Mouse (Mus musculus): ENCODE measurements around the gene Bloc1s6.

The Bloc1s6 gene

GRCm38 (mm10) chr2:122765071-122765793 lies 26.9 kb downstream of the Bloc1s6 start, which contains the start of gene Sqor:
Sqor (plus strand) TSS chr2:122765237.
- DNase-seq, result peak; percentile 86

GRCm38 (mm10) chr2:122765794-122766145 lies 27.5 kb downstream of the Bloc1s6 start:
- DNase-seq, result no peak

DNA sequence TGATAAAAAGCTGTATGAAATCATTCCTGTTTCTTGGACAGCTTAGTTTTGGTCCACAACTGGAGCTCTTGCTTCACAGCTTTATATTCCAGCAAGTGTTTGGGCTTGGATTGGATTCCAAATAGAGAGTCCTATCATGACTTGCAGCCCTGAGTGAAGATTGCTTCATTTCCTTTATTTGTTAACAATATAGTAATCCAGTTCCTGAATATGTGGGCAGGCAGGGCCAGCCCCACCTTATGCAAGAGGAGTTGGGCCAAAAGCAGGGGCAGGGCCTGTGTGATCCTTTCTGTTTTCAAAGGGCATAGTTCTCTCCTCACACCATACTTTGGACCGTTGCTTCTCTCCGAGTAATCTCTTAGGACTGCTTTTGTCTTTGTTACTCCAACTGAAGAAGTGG lies 32.7 kb downstream of the Bloc1s6 start:
- peak; percentile 42 for DNase-seq

DNA sequence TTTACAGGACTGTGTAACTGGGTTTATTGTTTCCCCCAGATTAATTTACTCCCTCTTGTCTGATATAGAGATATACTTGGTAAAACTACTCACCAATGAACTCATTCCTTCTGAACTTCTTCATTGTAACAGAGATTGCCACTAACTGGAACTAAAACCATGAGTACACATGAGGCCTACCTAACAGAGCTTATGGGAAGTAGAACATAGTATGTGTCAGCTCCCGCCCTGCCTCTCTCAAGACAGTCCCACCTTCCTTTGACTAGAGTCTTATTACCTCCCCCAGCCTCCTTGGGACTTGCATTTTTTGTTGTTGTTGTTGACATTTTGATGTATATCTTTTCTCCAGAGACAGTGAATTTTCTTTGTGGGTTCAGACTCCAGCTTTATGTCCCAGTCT lies 34.6 kb downstream of the Bloc1s6 start:
- no peak for DNase-seq

- no peak for DNase-seq
Observed at GRCm38 (mm10) chr2:122775491-122775890, 37.2 kb downstream of the Bloc1s6 start.

GRCm38 (mm10) chr2:122776823-122777222 lies 38.5 kb downstream of the Bloc1s6 start:
- DNase-seq, result peak; percentile 10

DNA sequence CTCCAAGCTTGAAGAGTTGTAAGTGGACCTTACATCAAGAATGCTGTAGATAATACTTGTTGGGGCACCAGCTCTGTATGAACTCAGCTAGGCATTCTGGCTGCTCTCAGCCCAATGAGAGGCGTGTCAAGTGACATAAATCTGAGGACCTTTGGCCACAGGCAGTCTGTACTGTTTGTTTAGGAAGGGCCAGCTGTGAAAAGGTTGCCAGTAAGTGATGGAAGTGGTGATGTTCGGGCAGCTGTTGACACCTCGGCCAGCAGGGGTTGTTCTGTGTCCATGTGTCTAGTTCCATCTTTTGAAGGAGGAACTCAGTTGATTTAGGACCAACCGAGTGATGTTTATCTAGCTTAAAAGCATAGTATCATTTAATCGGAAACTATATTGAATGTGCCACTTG lies 41.7 kb downstream of the Bloc1s6 start:
- no peak for DNase-seq

- no peak for DNase-seq
Observed at GRCm38 (mm10) chr2:122780447-122780846, 42.1 kb downstream of the Bloc1s6 start.

DNA sequence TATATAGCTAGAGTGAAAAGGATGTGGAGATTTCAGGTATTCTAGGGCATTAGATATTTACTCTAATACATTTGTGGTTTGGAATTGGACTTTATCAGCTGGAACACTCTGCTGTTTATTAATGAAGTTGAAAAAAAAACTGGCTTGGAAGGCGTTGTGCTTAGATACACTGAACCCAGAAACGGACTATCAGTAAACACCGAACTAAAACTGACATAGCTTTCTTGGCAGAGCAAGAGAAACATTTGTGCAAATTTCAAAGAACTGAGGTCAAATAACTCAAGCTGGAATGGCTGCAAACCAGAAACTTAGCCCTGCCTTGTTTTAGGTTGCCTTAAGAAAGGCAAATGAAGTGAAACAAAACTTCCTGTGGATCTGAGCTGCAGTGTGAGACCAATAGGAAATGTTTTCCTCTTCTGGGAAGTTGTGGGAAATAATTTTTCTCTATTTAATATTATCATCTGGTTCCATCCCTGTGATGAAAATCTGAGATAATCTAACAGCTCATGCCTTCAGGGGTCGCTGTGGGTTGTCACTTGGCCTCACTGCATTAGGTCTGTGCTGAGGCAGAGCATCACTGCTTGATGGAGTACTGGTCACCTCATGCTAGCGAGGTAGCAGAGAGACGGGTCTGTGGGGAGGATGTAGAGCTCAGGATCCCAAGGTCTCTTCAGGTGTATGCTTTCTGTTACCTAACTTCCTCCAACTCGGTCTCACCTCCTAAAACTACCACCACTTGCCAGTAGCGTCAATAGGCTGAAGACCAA lies 43.5 kb downstream of the Bloc1s6 start:
- peak; percentile 23 for DNase-seq

- no peak for DNase-seq
Observed at GRCm38 (mm10) chr2:122783730-122784129, 45.4 kb downstream of the Bloc1s6 start.

DNA sequence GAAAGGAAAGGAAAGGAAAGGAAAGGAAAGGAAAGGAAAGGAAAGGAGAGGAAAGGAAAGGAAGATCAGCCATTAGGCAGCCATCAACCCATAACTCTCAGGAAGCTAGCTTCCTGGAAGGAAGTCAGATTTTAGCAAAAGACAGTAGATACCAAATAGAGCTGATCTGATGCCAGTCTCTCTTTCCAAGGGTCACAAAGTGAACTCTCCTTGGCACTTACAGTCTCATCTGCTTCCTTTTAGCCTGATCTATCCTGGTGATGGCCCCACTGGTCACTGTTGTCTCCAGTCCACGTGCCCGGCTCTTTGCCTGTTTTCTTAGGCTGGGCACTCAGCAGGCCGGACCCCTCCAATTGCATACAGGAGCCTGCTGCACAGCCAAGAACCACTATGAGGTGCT lies 46.4 kb downstream of the Bloc1s6 start:
- no peak for DNase-seq

DNA sequence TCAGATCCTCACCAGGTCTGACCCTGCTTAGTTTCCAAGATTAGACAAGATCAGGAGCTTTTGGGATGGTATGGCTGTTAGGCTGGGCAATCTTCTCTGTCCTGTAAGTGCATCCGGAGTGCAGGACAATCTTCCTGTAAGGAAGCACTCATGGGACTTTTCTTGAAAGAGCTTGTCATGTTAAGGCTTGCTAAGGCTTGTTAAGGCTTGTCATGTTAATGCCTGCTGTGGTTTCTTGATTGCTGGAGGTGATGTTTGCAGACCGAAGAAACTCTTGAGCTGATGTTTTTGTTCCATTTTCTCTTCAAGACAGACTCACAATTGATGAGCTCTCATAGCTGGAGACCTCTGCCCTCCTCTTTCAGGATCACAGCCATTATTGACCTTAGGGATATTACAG lies 47.9 kb downstream of the Bloc1s6 start:
- DNase-seq, result no peak

- DNase-seq, result peak; percentile 66
Observed at GRCm38 (mm10) chr2:122789311-122789710, 51.0 kb downstream of the Bloc1s6 start.

DNA sequence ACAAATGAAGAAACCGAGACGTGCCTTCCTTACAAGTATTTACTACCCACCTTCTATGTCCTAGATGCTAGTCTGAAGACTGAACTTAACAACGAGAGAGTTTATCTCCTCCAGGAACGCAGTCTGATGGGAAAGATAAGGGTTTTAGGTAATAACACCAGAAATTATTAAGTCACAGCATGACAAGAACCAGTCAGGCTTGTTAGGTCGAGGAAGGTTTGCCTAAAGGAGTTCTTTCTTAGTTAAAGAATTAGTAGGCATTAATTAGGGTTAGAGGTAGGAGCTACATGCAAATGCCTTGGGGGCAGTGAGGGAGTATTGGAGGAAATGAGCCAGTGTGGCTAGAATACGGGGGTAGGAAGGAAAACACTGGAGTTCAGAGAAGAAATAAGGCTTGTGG lies 51.4 kb downstream of the Bloc1s6 start:
- DNase-seq, result no peak

Data from lung, postnatal 10 days (tissue).